Mouse (Mus musculus) stomach, postnatal 0 days (tissue): ENCODE measurements around the gene Slc9b1. TPM values are rescaled to one million over a fixed set of nuclear protein-coding genes. Genes with fewer than 3 reads are reported as not detected.

Experiments used
- ATAC-seq: fragments of 200-750 bp; cut with Nextera tagmentation; 2 replicates; pipeline ENCODE4 v1.8.0; 2017; ENCODE audit not compliant: low FRiP score, low TSS enrichment
- DNase-seq: peaks from one replicate; pipeline ENCODE4 v3.0.0-alpha.2; 2016; ENCODE audit warnings: low spot score
- H3K27ac ChIP-seq: fragments of 300-500 bp; sonication (generic); replicated peaks from 2 replicates; pipeline ENCODE4 v1.5.1; 2014; ENCODE audit warnings: mild to moderate bottlenecking, control low read depth
- H3K27me3 ChIP-seq: fragments of 300-500 bp; sonication (generic); 2 replicates; pipeline ENCODE4 v1.6.1; 2014; ENCODE audit warnings: low read length; ENCODE audit not compliant: control insufficient read depth, insufficient read depth
- H3K36me3 ChIP-seq: fragments of 300-500 bp; sonication (generic); 2 replicates; pipeline ENCODE4 v1.6.1; 2014; ENCODE audit warnings: low read length, mixed read lengths; ENCODE audit not compliant: control insufficient read depth, insufficient read depth
- H3K4me1 ChIP-seq: fragments of 300-500 bp; sonication (generic); replicated peaks from 2 replicates; pipeline ENCODE4 v1.6.1; 2014; ENCODE audit warnings: antibody characterized with exemption; ENCODE audit not compliant: control insufficient read depth, insufficient read depth
- H3K4me2 ChIP-seq: fragments of 300-500 bp; sonication (generic); replicated peaks from 2 replicates; pipeline ENCODE4 v1.6.1; 2014; ENCODE audit warnings: low read depth, mild to moderate bottlenecking, control low read depth, moderate library complexity
- H3K4me3 ChIP-seq: fragments of 300-500 bp; sonication (generic); 2 replicates; pipeline ENCODE4 v1.5.1; 2014; ENCODE audit warnings: low read depth, low read length, control low read depth
- H3K9ac ChIP-seq: fragments of 300-500 bp; sonication (generic); 2 replicates; pipeline ENCODE4 v1.6.1; 2014; ENCODE audit warnings: mild to moderate bottlenecking, low read length, control low read depth, mixed read lengths
- H3K9me3 ChIP-seq: fragments of 300-500 bp; sonication (generic); 2 replicates; pipeline ENCODE4 v1.6.1; 2016; ENCODE audit warnings: low read length; ENCODE audit not compliant: control insufficient read depth
- CTCF ChIP-seq: IDR thresholded peaks from 2 replicates; pipeline ENCODE4 v1.5.1; 2016; ENCODE audit warnings: antibody characterized with exemption, low read depth, mild to moderate bottlenecking, moderate library complexity
- EP300 ChIP-seq: optimal IDR thresholded peaks from 2 replicates; pipeline ENCODE3; 2016; ENCODE audit warnings: antibody characterized with exemption
- WGBS: fragments of 180-500 bp; shearing (Covaris S2); extraction: QIAGEN DNeasy Blood & Tissue Kit; methylation state at CpG from one replicate; pipeline ENCODE4 v1.1.7; 2014; 5-methylcytosine and 5-hydroxymethylcytosine counted together
- polyA plus RNA-seq: library from polyadenylated mRNA; unstranded; fragments of >200 nt; fragmentation: Nextera tagmentation; extraction: Ambion mirVana; gene quantifications from 2 replicates; pipeline ENCODE4 v1.2.1, GENCODE M21; 2015

Gene Slc9b1
- polyA plus RNA-seq, 1 experiment from 2014 or later, result 0.07 TPM

GRCm38 (mm10) chr3:135417799-135418198, 70.0 kb downstream of the Slc9b1 start:
- Histone ChIP-seq H3K4me1 (no peaks in the 10 kb centered on the region), H3K27me3 (no peaks in the 10 kb centered on the region), H3K27ac (no peak overlapping the region), H3K9me3 (no peaks in the 10 kb centered on the region), H3K4me2 (no peak overlapping the region), H3K4me3 (no peak overlapping the region), H3K36me3 (no peaks in the 10 kb centered on the region), H3K9ac (no peak overlapping the region)
- DNase-seq (no peak), ATAC-seq (no peak)
- WGBS, result 63% methylated on average over 3 of the region's 3 CpGs
- no peak for TF ChIP-seq CTCF
- TF ChIP-seq EP300, result no peak

- no peak overlapping the region for H3K4me2 ChIP-seq
- H3K27me3 ChIP-seq, result no peaks in the 10 kb centered on the region
- H3K4me1 ChIP-seq, result no peaks in the 10 kb centered on the region
- WGBS, result 79% methylated on average over 9 of the region's 9 CpGs
- no peak for DNase-seq
- H3K36me3 ChIP-seq, result no peaks in the 10 kb centered on the region
- no peak overlapping the region for H3K27ac ChIP-seq
- no peak overlapping the region for H3K4me3 ChIP-seq
- no peak for ATAC-seq
- no peaks in the 10 kb centered on the region for H3K9me3 ChIP-seq
- TF ChIP-seq EP300, result no peak
- TF ChIP-seq CTCF, result no peak
- no peak overlapping the region for H3K9ac ChIP-seq
These were observed 72.9 kb downstream of the Slc9b1 start for GRCm38 (mm10) chr3:135420542-135421309.

- DNase-seq (no peak), ATAC-seq (no peak)
- Histone ChIP-seq H3K36me3 (no peaks in the 10 kb centered on the region), H3K4me1 (no peaks in the 10 kb centered on the region), H3K4me3 (no peak overlapping the region), H3K27ac (no peak overlapping the region), H3K9ac (no peak overlapping the region), H3K9me3 (no peaks in the 10 kb centered on the region), H3K4me2 (no peak overlapping the region), H3K27me3 (no peaks in the 10 kb centered on the region)
- TF ChIP-seq EP300, result no peak
- TF ChIP-seq CTCF, result no peak
These were observed 73.4 kb downstream of the Slc9b1 start for GRCm38 (mm10) chr3:135421310-135421594.

GRCm38 (mm10) chr3:135422232-135422855, 74.5 kb downstream of the Slc9b1 start:
- peak overlapping the region; percentile 70 for H3K4me3 ChIP-seq
- peak overlapping the region; percentile 71 for H3K4me2 ChIP-seq
- H3K9ac ChIP-seq, result peak overlapping the region; percentile 79
- H3K27me3 ChIP-seq, result no peaks in the 10 kb centered on the region
- ATAC-seq, result no peak
- no peaks in the 10 kb centered on the region for H3K9me3 ChIP-seq
- H3K27ac ChIP-seq, result peak overlapping the region; percentile 95
- H3K36me3 ChIP-seq, result no peaks in the 10 kb centered on the region
- no peak for DNase-seq
- TF ChIP-seq EP300 (no peak), CTCF (no peak)
- no peaks in the 10 kb centered on the region for H3K4me1 ChIP-seq
- WGBS, result 12% methylated on average over 8 of the region's 8 CpGs

- peak overlapping the region; percentile 71 for H3K4me2 ChIP-seq
- WGBS, result under 1% methylated on average over 91 of the region's 103 CpGs
- DNase-seq (peak; percentile 88), ATAC-seq (peak; percentile 98)
- peak overlapping the region; percentile 79 for H3K9ac ChIP-seq
- peak overlapping the region; percentile 70 for H3K4me3 ChIP-seq
- no peaks in the 10 kb centered on the region for H3K9me3 ChIP-seq
- H3K27me3 ChIP-seq, result no peaks in the 10 kb centered on the region
- H3K27ac ChIP-seq, result peak overlapping the region; percentile 95
- no peaks in the 10 kb centered on the region for H3K36me3 ChIP-seq
- no peaks in the 10 kb centered on the region for H3K4me1 ChIP-seq
- TF ChIP-seq EP300 (no peak), CTCF (0 out of 2 replicates have a peak, but pooled peaks have one; percentile 7)
These were observed 75.2 kb downstream of the Slc9b1 start for GRCm38 (mm10) chr3:135422856-135423607.
